ENCODE assay signal across 10 mouse cellular contexts in the genomic region with DNA sequence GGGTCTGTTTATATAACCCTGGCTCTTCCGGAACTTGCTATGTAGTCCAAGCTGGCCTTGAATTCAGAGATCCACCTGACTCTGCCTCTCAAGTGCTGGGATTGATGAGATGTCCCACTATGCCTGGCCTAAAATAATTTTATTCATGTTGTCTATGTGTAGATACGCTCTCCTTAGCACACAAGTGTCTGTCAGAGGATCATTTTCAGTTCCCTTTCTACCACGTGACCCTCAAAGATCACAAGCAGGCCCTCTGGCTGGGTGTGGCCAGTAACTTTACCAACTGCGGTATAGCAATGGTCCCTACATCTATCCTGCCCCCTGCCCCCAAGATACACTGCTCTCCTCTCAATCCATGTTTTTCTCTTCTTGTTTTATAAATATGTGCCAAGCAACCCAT. TPM values are rescaled to one million over a fixed set of nuclear protein-coding genes. Genes with fewer than 3 reads are reported as not detected.
DNase-seq lines count a peak whose midpoint lies in the region; ATAC-seq and TF ChIP-seq lines count a peak whose summit lies in the region.
"Had no signal": no experiment of that assay in that cellular context is flagged by ENCODE, and none has a peak within 500 bp of the region (broad histone marks: within the 10 kb centered on the region; RNA-seq: fewer than 3 reads in every experiment).

No protein-coding gene starts in this region.

- peak overlapping the region; percentile 47 for H3K27ac ChIP-seq in heart, adult 2 months
- H3K27ac ChIP-seq in heart, embryonic 10.5 days = no peak overlapping the region
- no peak overlapping the region for H3K27ac ChIP-seq in hindbrain, embryonic 11.5 days (ENCODE audit: low read depth, low read length)
- H3K27ac ChIP-seq: limb, embryonic 13.5 days; stomach, embryonic 15.5 days had no signal

- H3K4me2 ChIP-seq in hindbrain, embryonic 11.5 days (replicated peaks; ENCODE audit: low read depth, low read length) = no peak overlapping the region
- H3K4me2 ChIP-seq: limb, embryonic 13.5 days; stomach, embryonic 15.5 days had no signal

- intact Hi-C loops in heart, adult 2 months (cut with DNase I) = no loop called here

- H3K4me1 ChIP-seq in heart, adult 2 months (ENCODE audit: control insufficient read depth, insufficient read depth, low read length) = no peaks in the 10 kb centered on the region
- peaks cover 3% of the 10 kb centered on the region; the same call in 1 of the 2 replicates for H3K4me1 ChIP-seq in heart, embryonic 10.5 days
- H3K4me1 ChIP-seq in hindbrain, embryonic 11.5 days (replicated peaks; ENCODE audit: control insufficient read depth, insufficient read depth, low read length) = no peaks in the 10 kb centered on the region
- H3K4me1 ChIP-seq: limb, embryonic 13.5 days; stomach, embryonic 15.5 days had no signal

- no peak overlapping the region for H3K4me3 ChIP-seq in heart, adult 2 months
- no peak overlapping the region for H3K4me3 ChIP-seq in heart, embryonic 10.5 days
- H3K4me3 ChIP-seq in hindbrain, embryonic 11.5 days (ENCODE audit: low read depth, low read length) = no peak overlapping the region
- H3K4me3 ChIP-seq: limb, embryonic 13.5 days; stomach, embryonic 15.5 days had no signal

- TF ChIP-seq CTCF in heart, adult 2 months (IDR thresholded peaks at IDR 0.05) = no peak

- no peaks in the 10 kb centered on the region for H3K9me3 ChIP-seq in heart, embryonic 10.5 days
- no peaks in the 10 kb centered on the region for H3K9me3 ChIP-seq in hindbrain, embryonic 11.5 days (ENCODE audit: control insufficient read depth, low read length)
- H3K9me3 ChIP-seq: limb, embryonic 13.5 days; stomach, embryonic 15.5 days had no signal

- DNase-seq in heart, adult 2 months = peak; percentile 55 to 83
- DNase-seq in heart, embryonic 10.5 days (ENCODE audit: low spot score) = no peak
- DNase-seq in T-cell, adult 2 months (ENCODE audit: low spot score) = peak; percentile 90
- DNase-seq in layer of hippocampus, postnatal 10 days (ENCODE audit: low spot score in 2 of 2) = peak; percentile 19 to 37
- DNase-seq in natural killer cell, adult 2 months (ENCODE audit: low spot score in 2 of 2) = peak; percentile 63 to 97
- DNase-seq in cerebellum, adult 18-20 months = no peak
- DNase-seq in hindbrain, embryonic 11.5 days (ENCODE audit: low spot score) = no peak
- no peak for DNase-seq in cerebellum, adult 8-10 months

- TF ChIP-seq POLR2A in heart, adult 2 months (IDR thresholded peaks at IDR 0.05; ENCODE audit: insufficient read depth, low read depth, low read length) = no peak

- no peaks in the 10 kb centered on the region for H3K36me3 ChIP-seq in heart, adult 2 months (ENCODE audit: control insufficient read depth, insufficient read depth, low read length)
- no peaks in the 10 kb centered on the region for H3K36me3 ChIP-seq in heart, embryonic 10.5 days
- H3K36me3 ChIP-seq in hindbrain, embryonic 11.5 days (ENCODE audit: control insufficient read depth, insufficient read depth, low read length) = no peaks in the 10 kb centered on the region
- H3K36me3 ChIP-seq: limb, embryonic 13.5 days; stomach, embryonic 15.5 days had no signal

- H3K27me3 ChIP-seq in heart, adult 2 months (ENCODE audit: control insufficient read depth, insufficient read depth, low read length) = no peaks in the 10 kb centered on the region
- H3K27me3 ChIP-seq in heart, embryonic 10.5 days (ENCODE audit: insufficient read depth, poor library complexity, severe bottlenecking) = no peaks in the 10 kb centered on the region
- no peaks in the 10 kb centered on the region for H3K27me3 ChIP-seq in hindbrain, embryonic 11.5 days (ENCODE audit: control insufficient read depth, insufficient read depth, low read length)
- H3K27me3 ChIP-seq: limb, embryonic 13.5 days; stomach, embryonic 15.5 days had no signal

- no peak for ATAC-seq in hindbrain, embryonic 11.5 days (ENCODE audit: low FRiP score)

- H3K79me2 ChIP-seq in heart, adult 2 months (replicated peaks; ENCODE audit: control insufficient read depth, insufficient read depth, low read length) = no peaks in the 10 kb centered on the region

- no peak overlapping the region for H3K9ac ChIP-seq in heart, adult 2 months (ENCODE audit: low read depth, low read length)
- no peak overlapping the region for H3K9ac ChIP-seq in hindbrain, embryonic 11.5 days (ENCODE audit: low read depth, low read length)
- H3K9ac ChIP-seq: limb, embryonic 13.5 days; stomach, embryonic 15.5 days had no signal

- no peak for TF ChIP-seq EP300 in heart, adult 2 months (IDR thresholded peaks at IDR 0.05; ENCODE audit: insufficient read depth, low read depth, low read length)

- WGBS in heart, adult 2 months = 83% methylated on average over 4 of the region's 4 CpGs
- 91% methylated on average over 4 of the region's 4 CpGs for WGBS in heart, embryonic 10.5 days
- WGBS in hindbrain, embryonic 11.5 days = 88% methylated on average over 4 of the region's 4 CpGs

RNA-seq across cellular contexts. Expression of a gene that starts 10.0 kb away (rescaled TPM):
- not detected for total RNA-seq in heart, adult 2 months (2021)
- 0.06 TPM in 1 of 2 replicates, not detected in the other for polyA plus RNA-seq in heart, adult 2 months (2012; rRNA removed)
- polyA plus RNA-seq in heart, embryonic 10.5 days (2016; fragmentation: Nextera tagmentation; extraction: Ambion mirVana) = 0.17 and 0.20 TPM in 2 replicates
- 1 to 10 TPM; 2.9 to 3.9 TPM for total RNA-seq in layer of hippocampus, postnatal 10 days (2021)
- 0.33 and 0.40 TPM in 2 replicates for polyA plus RNA-seq in hindbrain, embryonic 11.5 days (2014; fragmentation: Nextera tagmentation; extraction: Ambion mirVana)

Comparison
In these comparisons a context has a peak if more than half of its experiments do, and no peak if none do; other contexts are left out.
1. DNase-seq: peak in heart, adult 2 months (2 of 2), T-cell, adult 2 months (single experiment), layer of hippocampus, postnatal 10 days (2 of 2) and natural killer cell, adult 2 months (2 of 2); none in heart, embryonic 10.5 days (single experiment), cerebellum, adult 18-20 months (0 of 2), hindbrain, embryonic 11.5 days (single experiment) and cerebellum, adult 8-10 months (single experiment).